Comparison of ENCODE assay signal across 8 mouse cellular contexts in the genomic region with DNA sequence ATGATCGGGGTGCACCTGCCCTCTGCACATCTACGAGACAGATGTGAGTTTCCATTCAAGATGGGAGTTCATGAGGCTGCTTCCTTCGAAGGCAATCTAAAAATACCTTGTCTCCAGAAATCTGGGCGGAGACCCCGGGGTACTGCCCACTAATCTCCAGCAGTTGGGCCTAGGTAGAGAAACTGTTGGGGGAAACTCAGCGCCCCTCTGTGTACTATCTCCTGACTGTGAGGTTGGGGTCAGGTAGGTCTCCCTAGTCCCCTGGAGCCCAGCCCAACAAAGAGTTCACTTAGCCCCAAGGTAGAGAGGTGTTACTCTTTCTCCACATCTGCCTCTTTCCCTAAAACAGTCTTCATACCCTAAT. TPM values are rescaled to one million over a fixed set of nuclear protein-coding genes. Genes with fewer than 3 reads are reported as not detected.
DNase-seq lines count a peak whose midpoint lies in the region; ATAC-seq and TF ChIP-seq lines count a peak whose summit lies in the region.

No protein-coding gene starts in this region.

- H3K4me2 ChIP-seq in kidney, postnatal 0 days (ENCODE audit: low read length), result peak overlapping the region; percentile 58
- peak overlapping the region; percentile 52 for H3K4me2 ChIP-seq in hindbrain, postnatal 0 days (ENCODE audit: low read depth, low read length)
- peak overlapping the region; percentile 82 for H3K4me2 ChIP-seq in myocyte (ENCODE audit: low read depth)

- no peaks in the 10 kb centered on the region for H3K9me3 ChIP-seq in kidney, postnatal 0 days (replicated peaks; ENCODE audit: low read length)
- H3K9me3 ChIP-seq in embryonic facial prominence, embryonic 10.5 days, result peaks cover 24% of the 10 kb centered on the region
- no peaks in the 10 kb centered on the region for H3K9me3 ChIP-seq in hindbrain, postnatal 0 days (ENCODE audit: low read length)

- peak overlapping the region; percentile 85 for H3K27ac ChIP-seq in kidney, postnatal 0 days
- peak overlapping the region; percentile 99 for H3K27ac ChIP-seq in embryonic facial prominence, embryonic 10.5 days (replicated peaks)
- peak overlapping the region; percentile 94 for H3K27ac ChIP-seq in hindbrain, postnatal 0 days

- H3K79me2 ChIP-seq in myocyte (ENCODE audit: control insufficient read depth, insufficient read depth), result no peaks in the 10 kb centered on the region

- peaks cover 18% of the 10 kb centered on the region for H3K36me3 ChIP-seq in kidney, postnatal 0 days (ENCODE audit: insufficient read depth, low read length)
- peaks cover 47% of the 10 kb centered on the region for H3K36me3 ChIP-seq in embryonic facial prominence, embryonic 10.5 days (replicated peaks)
- H3K36me3 ChIP-seq in hindbrain, postnatal 0 days (ENCODE audit: insufficient read depth, low read length), result peaks cover 17% of the 10 kb centered on the region
- H3K36me3 ChIP-seq in myocyte (ENCODE audit: control insufficient read depth, insufficient read depth), result no peaks in the 10 kb centered on the region

- 32% methylated on average over 6 of the region's 6 CpGs for WGBS in kidney, postnatal 0 days
- 52% methylated on average over 6 of the region's 6 CpGs for WGBS in embryonic facial prominence, embryonic 10.5 days
- 34% methylated on average over 6 of the region's 6 CpGs for WGBS in hindbrain, postnatal 0 days

- TF ChIP-seq POLR2A in myocyte (IDR thresholded peaks at IDR 0.05; ENCODE audit: insufficient read length, low read depth), result no peak

- peak overlapping the region; percentile 96 for H3K4me3 ChIP-seq in kidney, postnatal 0 days (replicated peaks; ENCODE audit: low read depth, low read length)
- peak overlapping the region; percentile 75 for H3K4me3 ChIP-seq in embryonic facial prominence, embryonic 10.5 days
- peak overlapping the region; percentile 75 for H3K4me3 ChIP-seq in hindbrain, postnatal 0 days (ENCODE audit: low read length)
- peak overlapping the region; percentile 78 for H3K4me3 ChIP-seq in myocyte

- H3K27me3 ChIP-seq in kidney, postnatal 0 days (ENCODE audit: insufficient read depth, low read length), result no peaks in the 10 kb centered on the region
- H3K27me3 ChIP-seq in embryonic facial prominence, embryonic 10.5 days (replicated peaks; ENCODE audit: low read depth, poor library complexity, severe bottlenecking), result no peaks in the 10 kb centered on the region
- no peaks in the 10 kb centered on the region for H3K27me3 ChIP-seq in hindbrain, postnatal 0 days (ENCODE audit: insufficient read depth, low read length)
- H3K27me3 ChIP-seq in myocyte (ENCODE audit: control insufficient read depth, insufficient read depth, insufficient read length), result no peaks in the 10 kb centered on the region

- no peak for TF ChIP-seq CTCF in kidney, postnatal 0 days (IDR thresholded peaks at IDR 0.05; ENCODE audit: low read depth)
- no peak for TF ChIP-seq CTCF in hindbrain, postnatal 0 days (IDR thresholded peaks at IDR 0.05; ENCODE audit: low read depth)

- ATAC-seq in kidney, postnatal 0 days (replicated peaks; ENCODE audit: low FRiP score, low read depth), result no peak
- peak; percentile 22 for ATAC-seq in hindbrain, postnatal 0 days

- peaks cover 5% of the 10 kb centered on the region; the same call in 1 of the 2 replicates for H3K4me1 ChIP-seq in kidney, postnatal 0 days (replicated peaks; ENCODE audit: insufficient read depth, low read length)
- H3K4me1 ChIP-seq in embryonic facial prominence, embryonic 10.5 days, result peaks cover 18% of the 10 kb centered on the region
- no peaks in the 10 kb centered on the region for H3K4me1 ChIP-seq in hindbrain, postnatal 0 days (ENCODE audit: insufficient read depth, low read length)

- peak overlapping the region; percentile 99 for H3K9ac ChIP-seq in kidney, postnatal 0 days (ENCODE audit: low read depth, low read length)
- peak overlapping the region; percentile 92 for H3K9ac ChIP-seq in hindbrain, postnatal 0 days (replicated peaks; ENCODE audit: low read length)

- H3ac ChIP-seq in myocyte (ENCODE audit: control insufficient read depth, insufficient read length), result peak overlapping the region; percentile 55

- DNase-seq in kidney, postnatal 0 days (ENCODE audit: low spot score), result peak; percentile 29
- DNase-seq in kidney, postnatal 10 days, result no peak
- peak; percentile 42 for DNase-seq in embryonic facial prominence, embryonic 10.5 days (ENCODE audit: low spot score)
- peak; percentile 24 for DNase-seq in hindbrain, postnatal 0 days (ENCODE audit: low spot score)
- DNase-seq in adrenal gland, postnatal 36 days, result no peak
- no peak for DNase-seq in cerebellum, adult 8-10 months
- DNase-seq in cerebellum, adult 18-20 months, result no peak

TF ChIP-seq in myocyte, 11 proteins besides CTCF, POLR2A, EP300 and RAD21:
- TF ChIP-seq TCF3 (IDR thresholded peaks at IDR 0.05; ENCODE audit: insufficient read length, low read depth) (no peak), MAX (IDR thresholded peaks at IDR 0.05; ENCODE audit: low read depth) (no peak), TCF12 (IDR thresholded peaks at IDR 0.05; ENCODE audit: insufficient read depth, poor library complexity, severe bottlenecking) (no peak), USF1 (IDR thresholded peaks at IDR 0.05; ENCODE audit: low read depth) (no peak), POLR2AphosphoS2 (IDR thresholded peaks at IDR 0.05; ENCODE audit: insufficient read length, low read depth) (no peak), REST (IDR thresholded peaks at IDR 0.05; ENCODE audit: insufficient read depth, insufficient read length) (no peak), E2F4 (IDR thresholded peaks at IDR 0.05; ENCODE audit: insufficient read depth) (no peak), SRF (IDR thresholded peaks at IDR 0.05; ENCODE audit: control insufficient read depth, insufficient read length, low read depth) (no peak), CEBPB (IDR thresholded peaks at IDR 0.05; ENCODE audit: insufficient read depth, poor library complexity, severe bottlenecking) (no peak), MYOG (IDR thresholded peaks at IDR 0.05; ENCODE audit: control insufficient read depth in 1 of 3, insufficient read depth in 1 of 3, insufficient read length in 2 of 3, low read depth in 2 of 3) (no peak)

RNA-seq across cellular contexts. Expression of gene Zfp358, which starts 0.9 kb away (rescaled TPM):
- 42.1 and 45.0 TPM in 2 replicates for polyA plus RNA-seq in kidney, postnatal 0 days (2015; fragmentation: Nextera tagmentation; extraction: Ambion mirVana)
- polyA plus RNA-seq in embryonic facial prominence, embryonic 10.5 days (2016; fragmentation: Nextera tagmentation; extraction: Ambion mirVana), result 68.4 and 70.8 TPM in 2 replicates
- 98.3 and 109 TPM in 2 replicates for total RNA-seq in hindbrain, postnatal 0 days (2014; rRNA removed)
- 46.0 and 49.6 TPM in 2 replicates for polyA plus RNA-seq in hindbrain, postnatal 0 days (2015; fragmentation: Nextera tagmentation; extraction: Ambion mirVana)
- polyA plus RNA-seq in myocyte (2012; fragmentation: generic; extraction: Trizol), result 29.2 TPM
- 10 to 100 TPM; 18.3 to 22.3 TPM for total RNA-seq in adrenal gland, postnatal 36 days (2021)

RNA-seq across cellular contexts. Expression of gene Mcoln1, which starts 6.4 kb away (rescaled TPM):
- 46.9 and 54.6 TPM in 2 replicates for polyA plus RNA-seq in kidney, postnatal 0 days (2015; fragmentation: Nextera tagmentation; extraction: Ambion mirVana)
- 63.2 and 65.0 TPM in 2 replicates for polyA plus RNA-seq in embryonic facial prominence, embryonic 10.5 days (2016; fragmentation: Nextera tagmentation; extraction: Ambion mirVana)
- 113 and 140 TPM in 2 replicates for total RNA-seq in hindbrain, postnatal 0 days (2014; rRNA removed)
- polyA plus RNA-seq in hindbrain, postnatal 0 days (2015; fragmentation: Nextera tagmentation; extraction: Ambion mirVana), result 92.4 and 96.8 TPM in 2 replicates
- 44.1 TPM for polyA plus RNA-seq in myocyte (2012; fragmentation: generic; extraction: Trizol)
- 10 to 100 TPM; 36.1 to 39.8 TPM for total RNA-seq in adrenal gland, postnatal 36 days (2021)

RNA-seq across cellular contexts. Expression of gene Pnpla6, which starts 21.4 kb away (rescaled TPM):
- polyA plus RNA-seq in kidney, postnatal 0 days (2015; fragmentation: Nextera tagmentation; extraction: Ambion mirVana), result 24.3 and 26.4 TPM in 2 replicates
- polyA plus RNA-seq in embryonic facial prominence, embryonic 10.5 days (2016; fragmentation: Nextera tagmentation; extraction: Ambion mirVana), result 20.7 and 24.8 TPM in 2 replicates
- 55.6 and 82.6 TPM in 2 replicates for total RNA-seq in hindbrain, postnatal 0 days (2014; rRNA removed)
- polyA plus RNA-seq in hindbrain, postnatal 0 days (2015; fragmentation: Nextera tagmentation; extraction: Ambion mirVana), result 35.3 and 38.4 TPM in 2 replicates
- 14.8 TPM for polyA plus RNA-seq in myocyte (2012; fragmentation: generic; extraction: Trizol)
- 10 to 100 TPM; 35.8 to 37.1 TPM for total RNA-seq in adrenal gland, postnatal 36 days (2021)

RNA-seq across cellular contexts. Expression of gene Tex45, which starts 23.2 kb away (rescaled TPM):
- polyA plus RNA-seq in kidney, postnatal 0 days (2015; fragmentation: Nextera tagmentation; extraction: Ambion mirVana), result 0.16 TPM in 1 of 2 replicates, not detected in the other
- 0.10 TPM in 1 of 2 replicates, not detected in the other for polyA plus RNA-seq in embryonic facial prominence, embryonic 10.5 days (2016; fragmentation: Nextera tagmentation; extraction: Ambion mirVana)
- total RNA-seq in hindbrain, postnatal 0 days (2014; rRNA removed), result 0.26 TPM in 1 of 2 replicates, not detected in the other
- polyA plus RNA-seq in hindbrain, postnatal 0 days (2015; fragmentation: Nextera tagmentation; extraction: Ambion mirVana), result 0.57 and 0.73 TPM in 2 replicates
- polyA plus RNA-seq in myocyte (2012; fragmentation: generic; extraction: Trizol), result not detected
- total RNA-seq in adrenal gland, postnatal 36 days (2021), result not detected

RNA-seq across cellular contexts. Expression of gene Pex11g, which starts 26.3 kb away (rescaled TPM):
- 8.1 and 8.8 TPM in 2 replicates for polyA plus RNA-seq in kidney, postnatal 0 days (2015; fragmentation: Nextera tagmentation; extraction: Ambion mirVana)
- polyA plus RNA-seq in embryonic facial prominence, embryonic 10.5 days (2016; fragmentation: Nextera tagmentation; extraction: Ambion mirVana), result 4.1 and 4.8 TPM in 2 replicates
- 1.5 and 4.9 TPM in 2 replicates for total RNA-seq in hindbrain, postnatal 0 days (2014; rRNA removed)
- 2.0 and 2.4 TPM in 2 replicates for polyA plus RNA-seq in hindbrain, postnatal 0 days (2015; fragmentation: Nextera tagmentation; extraction: Ambion mirVana)
- 5.5 TPM for polyA plus RNA-seq in myocyte (2012; fragmentation: generic; extraction: Trizol)
- 10 to 100 TPM in 1 of 2 experiments, 1 to 10 TPM in 1; 5.7 to 13.6 TPM for total RNA-seq in adrenal gland, postnatal 36 days (2021)

Comparison
In these comparisons a context has a peak if more than half of its experiments do, and no peak if none do; other contexts are left out.
1. DNase-seq: peak in kidney, postnatal 0 days (single experiment), embryonic facial prominence, embryonic 10.5 days (single experiment) and hindbrain, postnatal 0 days (single experiment); none in kidney, postnatal 10 days (single experiment), adrenal gland, postnatal 36 days (0 of 2), cerebellum, adult 8-10 months (single experiment) and cerebellum, adult 18-20 months (0 of 2).
2. Peak in every context shown above with its lines, with median percentiles within 50 percentile points of each other: H3K27ac ChIP-seq, H3K4me2 ChIP-seq and H3K4me3 ChIP-seq.